Mouse (Mus musculus) forebrain, embryonic 14.5 days (tissue): ENCODE measurements around the gene Scarb2. TPM values are rescaled to one million over a fixed set of nuclear protein-coding genes. Genes with fewer than 3 reads are reported as not detected.

Experiments used
- ATAC-seq: fragments of 200-750 bp; cut with Nextera tagmentation; 2 replicates; pipeline ENCODE4 v1.8.0; 2017; ENCODE audit warnings: mild to moderate bottlenecking, moderate library complexity
- DNase-seq: peaks from one replicate; pipeline ENCODE4 v3.0.0-alpha.2; 2015; ENCODE audit warnings: low spot score
- H3K27ac ChIP-seq: fragments of 300-500 bp; sonication (generic); 2 replicates; pipeline ENCODE4 v1.5.1; 2014; ENCODE audit warnings: low read depth, mild to moderate bottlenecking, control low read depth, low read length, moderate library complexity
- H3K27me3 ChIP-seq: fragments of 300-500 bp; sonication (generic); replicated peaks from 2 replicates; pipeline ENCODE4 v1.6.1; 2014; ENCODE audit warnings: low read length, control low read depth, mixed read lengths; ENCODE audit not compliant: control insufficient read depth, insufficient read depth
- H3K36me3 ChIP-seq: fragments of 300-500 bp; sonication (generic); 2 replicates; pipeline ENCODE4 v1.6.1; 2014; ENCODE audit warnings: low read length, control low read depth; ENCODE audit not compliant: control insufficient read depth, insufficient read depth
- H3K4me1 ChIP-seq: fragments of 300-500 bp; sonication (generic); 2 replicates; pipeline ENCODE4 v1.6.1; 2014; ENCODE audit warnings: antibody characterized with exemption, low read length, control low read depth; ENCODE audit not compliant: control insufficient read depth, insufficient read depth
- H3K4me2 ChIP-seq: fragments of 300-500 bp; sonication (generic); 2 replicates; pipeline ENCODE4 v1.6.1; 2014; ENCODE audit warnings: mild to moderate bottlenecking, control low read depth, low read length
- H3K4me3 ChIP-seq: fragments of 300-500 bp; sonication (generic); 2 replicates; pipeline ENCODE4 v1.5.1; 2014; ENCODE audit warnings: low read depth, low read length, control low read depth
- H3K9ac ChIP-seq: fragments of 300-500 bp; sonication (generic); 2 replicates; pipeline ENCODE4 v1.6.1; 2014; ENCODE audit warnings: mild to moderate bottlenecking, low read length, control low read depth, moderate library complexity
- H3K9me3 ChIP-seq: fragments of 300-500 bp; sonication (generic); replicated peaks from 2 replicates; pipeline ENCODE4 v1.6.1; 2016; ENCODE audit warnings: low read length, control low read depth, mixed read lengths; ENCODE audit not compliant: control insufficient read depth
- WGBS: fragments of 180-500 bp; shearing (Covaris S2); extraction: QIAGEN DNeasy Blood & Tissue Kit; methylation state at CpG from one replicate; pipeline ENCODE4 v1.1.7; 2014; 5-methylcytosine and 5-hydroxymethylcytosine counted together
- polyA plus RNA-seq: library from polyadenylated mRNA; unstranded; fragments of >200 nt; fragmentation: Nextera tagmentation; extraction: Ambion mirVana; gene quantifications from 2 replicates; pipeline ENCODE4 v1.2.1, GENCODE M21; 2014

Gene Scarb2
- polyA plus RNA-seq, 1 experiment from 2014 or later, result 26.0 TPM

- 86% methylated on average over 11 of the region's 11 CpGs for WGBS
- ATAC-seq, result no peak
- peaks cover 36% of the 10 kb centered on the region for H3K36me3 ChIP-seq
- H3K4me1 ChIP-seq, result no peaks in the 10 kb centered on the region
- H3K4me2 ChIP-seq, result no peak overlapping the region
- H3K27ac ChIP-seq, result no peak overlapping the region
- H3K27me3 ChIP-seq, result no peaks in the 10 kb centered on the region
- no peaks in the 10 kb centered on the region for H3K9me3 ChIP-seq
- no peak overlapping the region for H3K9ac ChIP-seq
- no peak overlapping the region for H3K4me3 ChIP-seq
- DNase-seq, result no peak
These were observed 93.2 kb downstream of the Scarb2 start for GRCm38 (mm10) chr5:92413271-92413981.

DNA sequence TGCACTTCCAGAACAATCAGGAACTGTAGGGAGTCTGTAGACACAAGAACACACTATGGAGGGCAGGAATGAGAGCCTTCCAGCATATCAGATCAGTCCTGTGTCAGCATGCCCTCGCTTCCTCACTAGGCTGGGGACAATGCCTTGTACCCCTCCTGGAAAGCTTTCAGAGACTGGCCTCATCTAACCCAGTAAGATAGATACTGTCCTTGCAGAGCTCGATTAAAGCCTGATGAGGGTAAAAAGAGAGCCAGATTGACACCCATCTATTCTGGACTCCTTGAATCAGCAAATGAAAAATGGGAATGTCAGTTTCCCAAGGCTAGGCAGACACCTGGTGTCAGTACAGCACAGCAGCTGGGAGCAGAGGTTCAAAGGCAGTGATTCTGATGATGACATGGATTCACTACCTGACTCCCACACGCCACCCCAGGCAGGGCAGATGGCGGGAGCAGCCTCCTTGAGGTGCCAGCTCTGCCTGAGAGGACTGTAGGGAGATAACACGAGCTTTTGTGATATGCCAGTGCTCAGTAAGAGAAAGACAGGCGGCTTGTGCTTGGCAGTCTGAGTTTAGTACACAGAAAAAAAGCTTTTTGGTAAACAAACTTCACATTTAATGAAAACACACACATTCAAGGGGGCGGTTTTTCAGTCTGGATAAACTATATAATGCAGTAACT is 95.0 kb downstream of the Scarb2 start:
- ATAC-seq (peak; percentile 23; the same call in 1 of the 2 replicates), DNase-seq (no peak)
- Histone ChIP-seq H3K4me1 (no peaks in the 10 kb centered on the region), H3K27me3 (no peaks in the 10 kb centered on the region), H3K9ac (no peak overlapping the region), H3K4me3 (no peak overlapping the region), H3K27ac (no peak overlapping the region), H3K9me3 (no peaks in the 10 kb centered on the region), H3K4me2 (no peak overlapping the region), H3K36me3 (peaks cover 18% of the 10 kb centered on the region)
- 71% methylated on average over 7 of the region's 7 CpGs for WGBS

GRCm38 (mm10) chr5:92410486-92410885 is 96.1 kb downstream of the Scarb2 start:
- WGBS, result 89% methylated on average over 5 of the region's 5 CpGs
- no peaks in the 10 kb centered on the region for H3K4me1 ChIP-seq

GRCm38 (mm10) chr5:92409361-92410155 is 97.1 kb downstream of the Scarb2 start:
- Histone ChIP-seq H3K4me1 (no peaks in the 10 kb centered on the region; the same call in 1 of the 2 replicates), H3K36me3 (peaks cover 3% of the 10 kb centered on the region; the same call in 1 of the 2 replicates), H3K9me3 (no peaks in the 10 kb centered on the region), H3K27ac (no peak overlapping the region), H3K9ac (no peak overlapping the region), H3K4me2 (no peak overlapping the region), H3K27me3 (no peaks in the 10 kb centered on the region), H3K4me3 (no peak overlapping the region)
- whole genome bisulfite sequencing, result 87% methylated on average over 9 of the region's 9 CpGs
- ATAC-seq (no peak), DNase-seq (no peak)

More at GRCm38 (mm10) chr5:92410486-92410885, 96.1 kb downstream of the Scarb2 start:
- no peaks in the 10 kb centered on the region for H3K27me3 ChIP-seq
- no peak overlapping the region for H3K4me2 ChIP-seq
- H3K9me3 ChIP-seq, result no peaks in the 10 kb centered on the region
- H3K27ac ChIP-seq, result no peak overlapping the region
- peaks cover 10% of the 10 kb centered on the region; the same call in 1 of the 2 replicates for H3K36me3 ChIP-seq
- no peak for ATAC-seq
- no peak for DNase-seq
- H3K4me3 ChIP-seq, result no peak overlapping the region
- H3K9ac ChIP-seq, result no peak overlapping the region

DNA sequence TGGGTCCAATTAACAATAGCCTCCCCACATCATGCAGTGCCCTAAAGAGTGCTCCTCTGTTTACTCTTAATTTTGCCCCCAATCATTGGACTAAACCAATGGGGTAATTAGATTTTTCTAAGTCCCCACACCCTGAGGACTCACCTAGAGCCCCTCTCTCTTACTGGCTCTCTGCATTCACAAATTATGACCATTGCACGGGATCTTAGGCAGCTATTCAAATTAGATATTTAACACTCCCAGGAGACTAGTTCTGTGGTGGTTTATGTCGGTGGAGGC is 102.3 kb downstream of the Scarb2 start:
- Histone ChIP-seq H3K27me3 (no peaks in the 10 kb centered on the region), H3K27ac (no peak overlapping the region), H3K4me2 (no peak overlapping the region), H3K4me1 (peaks cover 5% of the 10 kb centered on the region; the same call in 1 of the 2 replicates), H3K9ac (no peak overlapping the region), H3K9me3 (no peaks in the 10 kb centered on the region), H3K36me3 (no peaks in the 10 kb centered on the region), H3K4me3 (no peak overlapping the region)
- DNase-seq (no peak), ATAC-seq (no peak)
- 26% methylated on average over 2 of the region's 2 CpGs for WGBS

- Histone ChIP-seq H3K36me3 (no peaks in the 10 kb centered on the region), H3K27me3 (no peaks in the 10 kb centered on the region), H3K9me3 (no peaks in the 10 kb centered on the region), H3K4me3 (no peak overlapping the region), H3K4me1 (peaks cover 5% of the 10 kb centered on the region; the same call in 1 of the 2 replicates), H3K4me2 (no peak overlapping the region), H3K27ac (no peak overlapping the region), H3K9ac (no peak overlapping the region)
- DNase-seq, result peak; percentile 55
- ATAC-seq, result peak; percentile 83
- 33% methylated on average over 10 of the region's 10 CpGs for WGBS
These were observed 102.9 kb downstream of the Scarb2 start for GRCm38 (mm10) chr5:92403562-92404399.

DNA sequence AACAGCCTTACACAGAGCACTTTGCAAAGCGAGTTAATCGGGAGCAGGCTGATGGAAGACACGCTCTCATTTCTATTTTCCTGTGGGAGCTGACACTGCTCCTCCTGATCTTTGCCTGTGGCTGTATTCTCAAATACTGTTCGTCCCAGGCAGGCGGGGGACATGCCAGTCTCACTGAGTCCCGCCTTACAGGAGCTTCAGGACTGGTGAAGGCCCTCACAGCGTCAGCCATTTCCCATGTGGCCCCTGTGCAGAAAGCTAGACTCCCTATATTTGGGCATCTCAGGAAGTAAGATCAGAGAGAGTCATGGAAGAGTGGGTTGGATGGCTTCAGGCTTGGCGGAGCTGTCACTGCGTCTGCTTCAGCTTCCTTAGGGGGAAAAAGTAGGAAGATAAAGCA is 103.8 kb downstream of the Scarb2 start:
- no peak for DNase-seq
- Histone ChIP-seq H3K4me2 (no peak overlapping the region), H3K4me1 (peaks cover 5% of the 10 kb centered on the region; the same call in 1 of the 2 replicates), H3K9me3 (no peaks in the 10 kb centered on the region), H3K9ac (no peak overlapping the region), H3K27me3 (no peaks in the 10 kb centered on the region), H3K27ac (no peak overlapping the region), H3K36me3 (no peaks in the 10 kb centered on the region), H3K4me3 (no peak overlapping the region)
- no peak for ATAC-seq
- 87% methylated on average over 9 of the region's 9 CpGs for WGBS

GRCm38 (mm10) chr5:92398153-92398552 is 108.5 kb downstream of the Scarb2 start:
- no peak overlapping the region for H3K4me2 ChIP-seq
- WGBS, result 23% methylated on average over 5 of the region's 5 CpGs

More at GRCm38 (mm10) chr5:92398153-92398552, 108.5 kb downstream of the Scarb2 start:
- no peaks in the 10 kb centered on the region for H3K4me1 ChIP-seq
- H3K27me3 ChIP-seq, result 0 out of 2 replicates have a peak, but pooled peaks cover 4% of the 10 kb centered on the region
- H3K9ac ChIP-seq, result no peak overlapping the region
- peak; percentile 86 for ATAC-seq
- H3K36me3 ChIP-seq, result no peaks in the 10 kb centered on the region
- no peak overlapping the region for H3K4me3 ChIP-seq
- H3K9me3 ChIP-seq, result no peaks in the 10 kb centered on the region
- H3K27ac ChIP-seq, result no peak overlapping the region
- DNase-seq, result peak; percentile 86
